Mouse (Mus musculus) limb, embryonic 11.5 days (tissue): Measurements from ENCODE around the gene Fgfr2. TPM values are rescaled to one million over a fixed set of nuclear protein-coding genes. Genes with fewer than 3 reads are reported as not detected.

Source experiments
- ATAC-seq: fragments of 200-750 bp; cut with Nextera tagmentation; 2 replicates; pipeline ENCODE4 v1.8.0; 2017; ENCODE audit warnings: low read depth; ENCODE audit not compliant: insufficient number of reproducible peaks, low FRiP score, low TSS enrichment
- DNase-seq: peaks from one replicate; pipeline ENCODE4 v3.0.0-alpha.2; 2015; ENCODE audit warnings: low spot score
- H3K27ac ChIP-seq: fragments of 300-500 bp; sonication (generic); replicated peaks from 2 replicates; pipeline ENCODE4 v1.5.1; 2014; ENCODE audit warnings: low read depth, mild to moderate bottlenecking, low read length
- H3K27me3 ChIP-seq: fragments of 300-500 bp; sonication (generic); 2 replicates; pipeline ENCODE4 v1.6.1; 2014; ENCODE audit warnings: mild to moderate bottlenecking, low read length, mixed read lengths; ENCODE audit not compliant: control insufficient read depth, insufficient read depth
- H3K36me3 ChIP-seq: fragments of 300-500 bp; sonication (generic); 2 replicates; pipeline ENCODE4 v1.6.1; 2014; ENCODE audit warnings: mild to moderate bottlenecking, low read length, moderate library complexity, mixed read lengths; ENCODE audit not compliant: control insufficient read depth, insufficient read depth
- H3K4me1 ChIP-seq: fragments of 300-500 bp; sonication (generic); 2 replicates; pipeline ENCODE4 v1.6.1; 2014; ENCODE audit warnings: low read length, mixed read lengths; ENCODE audit not compliant: control insufficient read depth, insufficient read depth
- H3K4me2 ChIP-seq: fragments of 300-500 bp; sonication (generic); 2 replicates; pipeline ENCODE4 v1.6.1; 2014; ENCODE audit warnings: low read depth, mild to moderate bottlenecking, moderate library complexity; ENCODE audit not compliant: severe bottlenecking
- H3K4me3 ChIP-seq: fragments of 300-500 bp; sonication (generic); 2 replicates; pipeline ENCODE4 v1.5.1; 2014; ENCODE audit warnings: low read depth, low read length
- H3K9ac ChIP-seq: fragments of 300-500 bp; sonication (generic); 2 replicates; pipeline ENCODE4 v1.6.1; 2014; ENCODE audit warnings: mild to moderate bottlenecking, low read length
- H3K9me3 ChIP-seq: fragments of 300-500 bp; sonication (generic); 2 replicates; pipeline ENCODE4 v1.6.1; 2016; ENCODE audit warnings: low read length; ENCODE audit not compliant: control insufficient read depth
- WGBS: fragments of 180-500 bp; shearing (Covaris S2); extraction: QIAGEN DNeasy Blood & Tissue Kit; methylation state at CpG from one replicate; pipeline ENCODE4 v1.1.7; 2014; 5-methylcytosine and 5-hydroxymethylcytosine counted together
- polyA plus RNA-seq: library from polyadenylated mRNA; unstranded; fragments of >200 nt; fragmentation: Nextera tagmentation; extraction: Ambion mirVana; gene quantifications from 2 replicates; pipeline ENCODE4 v1.2.1, GENCODE M21; 2014

Fgfr2 gene
- polyA plus RNA-seq, 1 experiment from 2014 or later, result 60.1 TPM

DNA sequence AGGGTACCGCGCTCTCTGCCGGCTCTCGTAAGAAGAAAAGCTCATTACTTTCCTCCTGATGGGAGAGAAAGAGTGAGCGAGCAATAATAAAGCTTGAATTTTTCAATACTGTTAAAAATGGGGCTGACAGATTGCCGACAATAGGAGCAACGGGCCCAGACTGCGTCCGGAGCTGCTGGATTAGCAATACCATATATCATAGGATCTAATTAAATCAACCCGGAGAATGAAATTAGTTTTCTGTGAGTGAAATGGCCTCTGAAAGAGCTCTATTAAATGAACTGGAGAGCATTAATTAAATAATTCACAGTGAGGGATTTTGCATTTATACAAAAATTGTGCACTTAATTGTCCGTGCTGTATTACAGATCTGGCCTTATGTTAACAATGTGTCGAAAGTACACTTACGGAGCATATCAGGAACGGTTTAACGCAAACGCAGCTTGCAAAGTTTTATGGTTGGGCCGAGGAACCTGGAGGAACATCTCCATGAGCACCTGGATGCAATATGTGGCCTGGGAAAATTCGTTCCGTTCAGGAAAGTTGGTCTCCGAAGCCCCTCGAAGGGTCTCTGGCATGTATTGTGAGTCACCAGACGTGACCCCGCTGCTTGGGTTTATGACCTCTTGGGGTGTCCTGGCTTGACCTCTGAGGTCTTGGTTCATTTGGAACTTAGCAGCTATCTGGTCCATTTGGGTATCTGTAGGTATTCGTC, 1344.7 kb downstream of the Fgfr2 start:
- H3K9me3 ChIP-seq, result no peaks in the 10 kb centered on the region
- H3K27me3 ChIP-seq, result peaks cover 8% of the 10 kb centered on the region; the same call in 1 of the 2 replicates
- H3K27ac ChIP-seq, result no peak overlapping the region
- H3K36me3 ChIP-seq, result no peaks in the 10 kb centered on the region
- DNase-seq (peak; percentile 56), ATAC-seq (no peak)
- peak overlapping the region; percentile 26; the same call in 1 of the 2 replicates for H3K4me2 ChIP-seq
- WGBS, result 15% methylated on average over 24 of the region's 24 CpGs
- no peak overlapping the region for H3K4me3 ChIP-seq
- no peak overlapping the region; the same call in 1 of the 2 replicates for H3K9ac ChIP-seq
- peaks cover 22% of the 10 kb centered on the region; the same call in 1 of the 2 replicates for H3K4me1 ChIP-seq

DNA sequence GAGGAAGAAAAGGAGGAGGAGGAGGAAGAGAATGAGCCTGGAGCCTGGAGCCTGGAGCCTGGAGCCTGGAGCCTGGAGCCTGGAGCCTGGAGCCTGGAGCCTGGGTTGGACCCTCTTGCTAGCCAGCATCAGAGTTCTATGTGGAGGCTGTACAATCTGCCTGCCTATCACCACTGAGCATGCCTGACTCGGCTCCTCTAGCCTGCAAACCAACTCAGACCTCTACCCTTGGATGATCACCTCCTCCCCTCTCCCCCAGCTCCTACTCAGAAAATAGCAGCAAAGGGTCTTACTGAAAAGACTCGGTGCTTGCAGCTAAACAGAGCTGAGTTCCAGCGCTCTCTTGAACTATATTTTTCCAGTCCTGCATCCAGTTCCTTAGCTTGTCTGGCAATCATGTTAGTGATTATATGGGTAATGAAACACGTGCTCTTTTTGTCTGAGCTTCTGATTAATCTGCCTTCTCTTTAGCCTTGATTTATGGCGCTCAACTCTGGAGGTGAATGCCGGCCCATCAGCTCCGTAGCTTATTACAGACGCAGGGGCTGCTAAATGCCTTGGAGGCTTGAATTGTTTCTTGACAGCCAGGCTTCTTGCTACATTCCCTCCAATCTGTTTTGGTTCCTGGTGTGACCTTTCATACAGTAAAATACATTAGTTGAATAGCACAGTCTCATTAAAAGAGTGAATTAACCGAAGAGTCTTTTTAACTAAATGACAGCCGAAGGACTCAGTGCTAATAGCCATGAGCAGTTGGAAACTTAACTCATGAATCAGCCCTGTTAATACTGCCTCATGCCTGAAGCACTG, 1345.5 kb downstream of the Fgfr2 start:
- Histone ChIP-seq H3K4me3 (no peak overlapping the region), H3K27ac (0 out of 2 replicates have a peak overlapping the region, but pooled peaks have one; percentile 15), H3K9me3 (no peaks in the 10 kb centered on the region), H3K4me2 (peak overlapping the region; percentile 26; the same call in 1 of the 2 replicates), H3K27me3 (peaks cover 8% of the 10 kb centered on the region; the same call in 1 of the 2 replicates), H3K36me3 (no peaks in the 10 kb centered on the region), H3K4me1 (peaks cover 22% of the 10 kb centered on the region; the same call in 1 of the 2 replicates), H3K9ac (no peak overlapping the region; the same call in 1 of the 2 replicates)
- 6% methylated on average over 10 of the region's 10 CpGs for WGBS
- peak; percentile 68 for ATAC-seq
- DNase-seq, result peak; percentile 74

DNA sequence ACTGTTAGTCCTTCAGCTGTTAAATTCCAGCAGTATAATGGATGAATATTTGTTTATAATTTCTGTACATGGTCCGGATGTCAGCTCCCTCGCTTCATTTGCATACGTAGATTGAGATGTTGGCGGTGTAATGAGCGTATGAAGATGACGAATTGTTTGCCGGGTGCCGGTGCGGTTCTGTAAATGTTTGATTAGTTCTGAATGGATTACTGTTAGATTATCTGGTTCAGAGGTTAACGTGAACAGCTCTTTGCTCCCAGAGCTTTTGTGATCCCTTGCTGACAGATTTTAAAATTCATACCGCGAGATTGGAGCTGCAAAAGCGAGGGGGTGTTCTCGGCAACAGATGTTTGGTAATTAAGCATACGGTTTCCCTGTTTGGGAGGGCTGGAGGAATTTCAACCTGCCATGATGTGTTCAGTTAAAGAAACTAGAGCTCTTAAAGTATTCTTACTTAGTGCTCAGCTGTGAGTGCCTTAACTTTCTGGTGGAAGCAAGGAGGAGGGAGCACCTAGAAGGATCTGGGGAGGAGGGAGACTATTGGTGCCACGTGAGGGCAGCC, 1346.9 kb downstream of the Fgfr2 start:
- 56% methylated on average over 16 of the region's 16 CpGs for WGBS
- H3K9me3 ChIP-seq, result no peaks in the 10 kb centered on the region
- ATAC-seq (no peak), DNase-seq (peak; percentile 27)
- H3K4me3 ChIP-seq, result no peak overlapping the region
- no peak overlapping the region for H3K9ac ChIP-seq
- no peak overlapping the region for H3K27ac ChIP-seq
- peaks cover 22% of the 10 kb centered on the region; the same call in 1 of the 2 replicates for H3K4me1 ChIP-seq
- H3K27me3 ChIP-seq, result peaks cover 8% of the 10 kb centered on the region; the same call in 1 of the 2 replicates
- no peak overlapping the region for H3K4me2 ChIP-seq
- no peaks in the 10 kb centered on the region for H3K36me3 ChIP-seq

DNA sequence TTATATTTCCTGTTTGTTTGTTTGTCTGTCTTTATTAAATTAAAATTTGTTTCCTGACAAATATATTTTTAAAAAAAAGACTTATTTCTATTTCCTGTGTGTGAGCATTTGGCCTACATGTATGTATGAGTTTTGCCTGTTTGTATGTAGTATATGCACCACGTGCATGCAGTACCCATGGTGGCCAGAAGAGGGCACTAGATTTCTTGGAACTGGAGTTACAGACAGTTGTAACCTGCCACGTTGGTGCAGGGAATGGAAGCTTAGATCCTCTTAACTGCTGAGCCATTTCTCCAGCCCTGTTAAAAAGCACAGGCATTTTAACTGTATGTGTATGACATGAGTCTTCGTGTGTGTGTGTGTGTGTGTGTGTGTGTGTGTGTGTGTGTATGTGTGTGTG, 1365.2 kb downstream of the Fgfr2 start:
- no peak for ATAC-seq
- DNase-seq, result no peak

DNA sequence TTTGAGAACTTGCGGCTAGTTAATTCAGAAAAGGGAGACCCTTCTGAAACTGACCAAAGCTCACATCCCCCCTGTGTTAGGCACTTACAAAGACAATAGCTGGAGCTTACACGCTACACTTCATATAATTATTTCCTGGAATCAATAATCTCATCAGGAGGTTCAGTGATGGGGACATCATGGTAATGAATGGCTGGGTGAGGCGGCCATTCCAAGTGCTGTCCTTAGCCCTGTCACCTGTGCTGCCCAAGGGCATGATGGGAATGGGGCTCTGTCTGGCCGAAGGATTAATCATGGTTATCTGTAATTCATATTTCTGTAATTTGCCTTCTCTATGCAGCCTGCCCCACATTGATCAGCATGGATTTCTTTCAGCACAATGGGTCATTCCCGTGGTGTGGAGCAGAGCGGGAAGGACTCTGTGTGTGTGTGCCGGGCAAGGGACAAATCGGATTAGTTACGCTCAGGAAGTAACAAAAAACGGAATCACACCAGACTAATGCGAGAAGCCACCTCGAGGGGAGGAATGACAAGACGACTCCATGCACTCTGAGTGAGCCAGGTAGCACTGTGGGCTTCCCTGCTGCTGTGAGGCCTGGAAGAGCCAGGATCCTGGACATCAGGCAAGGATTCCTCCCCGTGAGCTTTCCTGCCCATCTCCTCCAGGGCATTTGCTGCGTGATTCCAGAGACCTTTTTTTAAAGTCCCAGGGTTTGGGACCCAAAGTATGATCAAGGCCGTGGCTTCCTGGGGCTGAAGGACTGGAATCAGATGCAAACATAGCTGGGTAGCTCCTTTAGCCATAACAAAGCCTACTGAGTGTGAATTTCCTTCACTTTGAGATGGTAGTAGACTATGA, 1375.8 kb downstream of the Fgfr2 start:
- 0 out of 2 replicates have a peak, but pooled peaks cover 2% of the 10 kb centered on the region for H3K27me3 ChIP-seq
- H3K4me2 ChIP-seq, result no peak overlapping the region
- H3K9me3 ChIP-seq, result no peaks in the 10 kb centered on the region
- 73% methylated on average over 16 of the region's 16 CpGs for WGBS
- H3K4me1 ChIP-seq, result no peaks in the 10 kb centered on the region
- H3K4me3 ChIP-seq, result no peak overlapping the region
- H3K27ac ChIP-seq, result no peak overlapping the region
- H3K9ac ChIP-seq, result no peak overlapping the region
- DNase-seq (no peak), ATAC-seq (no peak)
- H3K36me3 ChIP-seq, result no peaks in the 10 kb centered on the region

More for the DNA sequence above, 1365.2 kb downstream of the Fgfr2 start:
- H3K27ac ChIP-seq, result no peak overlapping the region
- no peaks in the 10 kb centered on the region for H3K9me3 ChIP-seq
- 89% methylated on average over 3 of the region's 3 CpGs for WGBS
- no peak overlapping the region for H3K4me3 ChIP-seq
- H3K4me2 ChIP-seq, result no peak overlapping the region
- H3K27me3 ChIP-seq, result no peaks in the 10 kb centered on the region
- no peaks in the 10 kb centered on the region for H3K4me1 ChIP-seq
- H3K9ac ChIP-seq, result no peak overlapping the region
- H3K36me3 ChIP-seq, result no peaks in the 10 kb centered on the region

DNA sequence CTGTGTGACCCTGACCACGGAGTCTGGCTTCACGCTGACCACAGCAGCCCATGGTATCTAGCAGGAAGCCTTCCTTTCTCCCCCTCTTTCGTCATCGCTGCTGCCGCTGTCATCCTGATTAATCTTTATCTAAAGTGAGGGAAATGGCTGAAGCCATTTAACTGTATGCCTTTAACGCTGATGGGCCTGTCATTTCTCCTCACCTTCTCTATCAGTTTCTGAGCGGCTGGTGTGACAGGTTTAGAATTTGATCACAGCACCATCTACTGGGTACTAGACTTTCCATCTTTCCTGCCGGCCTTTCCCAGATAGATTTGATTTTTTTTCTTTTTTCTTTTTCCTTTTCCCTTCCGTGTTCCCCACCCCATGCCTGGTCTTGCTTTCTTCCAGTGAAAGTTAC, 1376.4 kb downstream of the Fgfr2 start:
- 42% methylated on average over 9 of the region's 9 CpGs for WGBS
- ATAC-seq (no peak), DNase-seq (no peak)
- no peaks in the 10 kb centered on the region for H3K4me1 ChIP-seq
- H3K27me3 ChIP-seq, result 0 out of 2 replicates have a peak, but pooled peaks cover 2% of the 10 kb centered on the region
- no peaks in the 10 kb centered on the region for H3K9me3 ChIP-seq
- no peak overlapping the region for H3K27ac ChIP-seq
- no peak overlapping the region for H3K9ac ChIP-seq
- H3K4me3 ChIP-seq, result no peak overlapping the region
- no peaks in the 10 kb centered on the region for H3K36me3 ChIP-seq
- H3K4me2 ChIP-seq, result no peak overlapping the region

DNA sequence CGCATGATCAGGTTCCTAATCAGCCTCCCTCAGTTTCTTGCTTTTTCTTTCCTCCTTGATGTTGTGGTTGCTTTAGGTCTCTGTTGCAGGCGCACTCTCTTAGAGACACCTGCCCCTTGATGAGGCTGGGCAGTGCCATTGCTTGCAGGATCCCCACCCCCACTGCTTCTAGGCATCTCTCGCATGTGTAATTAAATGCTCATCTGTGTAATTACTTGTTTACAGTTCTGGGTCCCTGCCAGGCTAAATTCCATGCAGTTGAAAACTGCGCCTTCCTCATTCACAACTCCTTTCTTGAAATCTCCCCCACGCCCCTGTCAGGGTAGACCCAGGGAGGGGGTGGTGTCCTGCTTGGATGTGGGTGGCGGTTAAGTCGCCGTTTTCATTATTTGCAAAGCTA, 1380.0 kb downstream of the Fgfr2 start:
- H3K4me3 ChIP-seq, result no peak overlapping the region
- H3K36me3 ChIP-seq, result no peaks in the 10 kb centered on the region
- no peaks in the 10 kb centered on the region for H3K4me1 ChIP-seq
- DNase-seq, result no peak
- no peak overlapping the region for H3K9ac ChIP-seq
- no peaks in the 10 kb centered on the region for H3K9me3 ChIP-seq
- no peak overlapping the region for H3K27ac ChIP-seq
- ATAC-seq, result no peak
- H3K27me3 ChIP-seq, result 0 out of 2 replicates have a peak, but pooled peaks cover 2% of the 10 kb centered on the region
- H3K4me2 ChIP-seq, result no peak overlapping the region
- WGBS, result 54% methylated on average over 8 of the region's 8 CpGs
